Mouse (Mus musculus): Measurements from ENCODE around the gene Zfp964. TPM values are rescaled to one million over a fixed set of nuclear protein-coding genes. Genes with fewer than 3 reads are reported as not detected.

Gene Zfp964
- polyA plus RNA-seq, 1 experiment from 2014 or later, result 3.1 TPM

- Histone ChIP-seq H3K9ac (replicated peaks; ENCODE audit: low read depth, low read length) (no peak overlapping the region), H3K27ac (ENCODE audit: low read depth, low read length) (no peak overlapping the region), H3K27me3 (ENCODE audit: control insufficient read depth, insufficient read depth, low read length) (no peaks in the 10 kb centered on the region), H3K9me3 (ENCODE audit: control insufficient read depth, low read length) (no peaks in the 10 kb centered on the region), H3K4me1 (ENCODE audit: control insufficient read depth, insufficient read depth, low read length) (peaks cover 11% of the 10 kb centered on the region), H3K4me2 (ENCODE audit: low read depth, low read length) (no peak overlapping the region), H3K4me3 (ENCODE audit: low read depth, low read length) (no peak overlapping the region), H3K36me3 (ENCODE audit: control insufficient read depth, insufficient read depth, low read length) (peaks cover 10% of the 10 kb centered on the region; the same call in 1 of the 2 replicates)
- ATAC-seq (ENCODE audit: low read depth), result no peak
- 90% methylated on average over 8 of the region's 8 CpGs for WGBS
These were observed 59.2 kb downstream of the Zfp964 start for GRCm38 (mm10) chr8:69713516-69713915.

GRCm38 (mm10) chr8:69715366-69715765 lies 61.1 kb downstream of the Zfp964 start:
- Histone ChIP-seq H3K4me2 (ENCODE audit: low read depth, low read length) (peak overlapping the region; percentile 53), H3K4me3 (ENCODE audit: low read depth, low read length) (peak overlapping the region; percentile 94), H3K9ac (replicated peaks; ENCODE audit: low read depth, low read length) (peak overlapping the region; percentile 37; the same call in 1 of the 2 replicates), H3K9me3 (ENCODE audit: control insufficient read depth, low read length) (no peaks in the 10 kb centered on the region), H3K4me1 (ENCODE audit: control insufficient read depth, insufficient read depth, low read length) (peaks cover 11% of the 10 kb centered on the region), H3K27me3 (ENCODE audit: control insufficient read depth, insufficient read depth, low read length) (no peaks in the 10 kb centered on the region), H3K36me3 (ENCODE audit: control insufficient read depth, insufficient read depth, low read length) (no peaks in the 10 kb centered on the region), H3K27ac (ENCODE audit: low read depth, low read length) (no peak overlapping the region)
- ATAC-seq (ENCODE audit: low read depth), result no peak
- WGBS, result 84% methylated on average over 6 of the region's 6 CpGs

Other genes with a start within 250 kb of the Zfp964 start
- not detected in 2 replicates for gene Gm9495, start 200.9 kb upstream of the Zfp964 start, polyA plus RNA-seq (2014; fragmentation: Nextera tagmentation; extraction: Ambion mirVana)
- not detected in 2 replicates for gene Gm7697, start 131.5 kb upstream of the Zfp964 start, polyA plus RNA-seq (2014; fragmentation: Nextera tagmentation; extraction: Ambion mirVana)
- 44.1 and 44.9 TPM in 2 replicates for gene Zfp868, start 28.9 kb upstream of the Zfp964 start, polyA plus RNA-seq (2014; fragmentation: Nextera tagmentation; extraction: Ambion mirVana)
- 29.3 and 30.3 TPM in 2 replicates for gene Zfp869, start 56.2 kb downstream of the Zfp964 start, polyA plus RNA-seq (2014; fragmentation: Nextera tagmentation; extraction: Ambion mirVana)
- gene Zfp963, start 95.5 kb downstream of the Zfp964 start, polyA plus RNA-seq (2014; fragmentation: Nextera tagmentation; extraction: Ambion mirVana), result 8.8 and 9.3 TPM in 2 replicates
- 0.45 and 0.86 TPM in 2 replicates for gene Gm20422, start 120.4 kb downstream of the Zfp964 start, polyA plus RNA-seq (2014; fragmentation: Nextera tagmentation; extraction: Ambion mirVana)
- 48.0 and 51.1 TPM in 2 replicates for gene Atp13a1, start 136.7 kb downstream of the Zfp964 start, polyA plus RNA-seq (2014; fragmentation: Nextera tagmentation; extraction: Ambion mirVana)
- gene Zfp866, start 136.7 kb downstream of the Zfp964 start, polyA plus RNA-seq (2014; fragmentation: Nextera tagmentation; extraction: Ambion mirVana), result 47.1 and 47.7 TPM in 2 replicates
- 27.5 and 31.3 TPM in 2 replicates for gene Gmip, start 154.2 kb downstream of the Zfp964 start, polyA plus RNA-seq (2014; fragmentation: Nextera tagmentation; extraction: Ambion mirVana)
- 0.84 and 1.3 TPM in 2 replicates for gene Lpar2, start 167.9 kb downstream of the Zfp964 start, polyA plus RNA-seq (2014; fragmentation: Nextera tagmentation; extraction: Ambion mirVana)
- gene Pbx4, start 178.0 kb downstream of the Zfp964 start, polyA plus RNA-seq (2014; fragmentation: Nextera tagmentation; extraction: Ambion mirVana), result 61.0 and 74.5 TPM in 2 replicates
- 3.5 and 4.3 TPM in 2 replicates for gene Cilp2, start 233.2 kb downstream of the Zfp964 start, polyA plus RNA-seq (2014; fragmentation: Nextera tagmentation; extraction: Ambion mirVana)
- gene Tssk6, start 247.7 kb downstream of the Zfp964 start, polyA plus RNA-seq (2014; fragmentation: Nextera tagmentation; extraction: Ambion mirVana), result 4.1 and 4.3 TPM in 2 replicates
- 176 and 194 TPM in 2 replicates for gene Ndufa13, start 248.1 kb downstream of the Zfp964 start, polyA plus RNA-seq (2014; fragmentation: Nextera tagmentation; extraction: Ambion mirVana)
- 11.5 and 12.3 TPM in 2 replicates for gene Yjefn3, start 248.2 kb downstream of the Zfp964 start, polyA plus RNA-seq (2014; fragmentation: Nextera tagmentation; extraction: Ambion mirVana)